Mouse (Mus musculus) kidney, postnatal 0 days (tissue): ENCODE measurements at regions not wholly inside any gene's neighbourhood (a gene's known extent, or its start where the extent isn't known, plus 50 kb on each side); places are given as distances from the start of the nearest gene placed in this dataset.
A peak's percentile ranks its signal among the peaks of the same experiment; 100 is the strongest.

Source experiments
- ATAC-seq: fragments of 200-750 bp; cut with Nextera tagmentation; replicated peaks from 2 replicates; pipeline ENCODE4 v1.8.0; 2017; ENCODE audit warnings: low read depth, moderate number of reproducible peaks, moderate TSS enrichment, moderate library complexity; ENCODE audit not compliant: low FRiP score
- DNase-seq: peaks from one replicate; pipeline ENCODE4 v3.0.0-alpha.2; 2016; ENCODE audit warnings: low spot score
- H3K27ac ChIP-seq: fragments of 300-500 bp; sonication (generic); 2 replicates; pipeline ENCODE4 v1.5.1; 2014; ENCODE audit warnings: mild to moderate bottlenecking
- H3K27me3 ChIP-seq: fragments of 300-500 bp; sonication (generic); 2 replicates; pipeline ENCODE4 v1.6.1; 2014; ENCODE audit warnings: low read length, mixed read lengths; ENCODE audit not compliant: insufficient read depth
- H3K36me3 ChIP-seq: fragments of 300-500 bp; sonication (generic); 2 replicates; pipeline ENCODE4 v1.6.1; 2014; ENCODE audit warnings: low read length, mixed read lengths; ENCODE audit not compliant: insufficient read depth
- H3K4me1 ChIP-seq: fragments of 300-500 bp; sonication (generic); replicated peaks from 2 replicates; pipeline ENCODE4 v1.6.1; 2014; ENCODE audit warnings: antibody characterized with exemption, low read length, mixed read lengths; ENCODE audit not compliant: insufficient read depth
- H3K4me2 ChIP-seq: fragments of 300-500 bp; sonication (generic); 2 replicates; pipeline ENCODE4 v1.6.1; 2014; ENCODE audit warnings: mild to moderate bottlenecking, low read length, moderate library complexity, mixed read lengths
- H3K4me3 ChIP-seq: fragments of 300-500 bp; sonication (generic); replicated peaks from 2 replicates; pipeline ENCODE4 v1.5.1; 2014; ENCODE audit warnings: low read depth, low read length
- H3K9ac ChIP-seq: fragments of 300-500 bp; sonication (generic); 2 replicates; pipeline ENCODE4 v1.6.1; 2014; ENCODE audit warnings: low read depth, low read length
- H3K9me3 ChIP-seq: fragments of 300-500 bp; sonication (generic); replicated peaks from 2 replicates; pipeline ENCODE4 v1.6.1; 2016; ENCODE audit warnings: low read length, inconsistent platforms, mixed read lengths
- CTCF ChIP-seq: IDR thresholded peaks from 2 replicates; pipeline ENCODE4 v1.5.1; 2016; ENCODE audit warnings: antibody characterized with exemption, low read depth, mild to moderate bottlenecking, moderate library complexity
- WGBS: fragments of 180-500 bp; shearing (Covaris S2); extraction: QIAGEN DNeasy Blood & Tissue Kit; methylation state at CpG from one replicate; pipeline ENCODE4 v1.1.7; 2014; 5-methylcytosine and 5-hydroxymethylcytosine counted together

GRCm38 (mm10) chr19:35890191-35890590 lies 167.1 kb downstream of the Htr7 start:
- Histone ChIP-seq H3K27me3 (no peaks in the 10 kb centered on the region), H3K36me3 (no peaks in the 10 kb centered on the region), H3K4me2 (no peak overlapping the region), H3K4me3 (no peak overlapping the region), H3K9me3 (no peaks in the 10 kb centered on the region), H3K9ac (no peak overlapping the region), H3K4me1 (no peaks in the 10 kb centered on the region), H3K27ac (no peak overlapping the region)
- no peak for TF ChIP-seq CTCF
- DNase-seq, result no peak
- ATAC-seq, result no peak
- 70% methylated on average over 4 of the region's 4 CpGs for WGBS

GRCm38 (mm10) chr19:35886270-35886669 lies 171.0 kb downstream of the Htr7 start:
- Histone ChIP-seq H3K4me3 (no peak overlapping the region), H3K4me2 (no peak overlapping the region), H3K9ac (no peak overlapping the region), H3K4me1 (no peaks in the 10 kb centered on the region), H3K27me3 (no peaks in the 10 kb centered on the region), H3K9me3 (no peaks in the 10 kb centered on the region), H3K36me3 (no peaks in the 10 kb centered on the region), H3K27ac (no peak overlapping the region)
- 82% methylated on average over 5 of the region's 5 CpGs for WGBS
- TF ChIP-seq CTCF, result no peak
- ATAC-seq, result no peak
- no peak for DNase-seq

- WGBS, result 89% methylated on average over 13 of the region's 13 CpGs
- no peak overlapping the region for H3K4me2 ChIP-seq
- no peaks in the 10 kb centered on the region for H3K27me3 ChIP-seq
- H3K36me3 ChIP-seq, result no peaks in the 10 kb centered on the region
- H3K9me3 ChIP-seq, result no peaks in the 10 kb centered on the region
- no peak overlapping the region for H3K9ac ChIP-seq
- TF ChIP-seq CTCF, result no peak
- H3K4me3 ChIP-seq, result no peak overlapping the region
- ATAC-seq (no peak), DNase-seq (no peak)
- H3K27ac ChIP-seq, result no peak overlapping the region
- no peaks in the 10 kb centered on the region for H3K4me1 ChIP-seq
These were observed 175.4 kb downstream of the Htr7 start for GRCm38 (mm10) chr19:35881810-35882485.

GRCm38 (mm10) chr19:35875464-35875863 lies 181.8 kb downstream of the Htr7 start:
- Histone ChIP-seq H3K4me1 (no peaks in the 10 kb centered on the region), H3K4me3 (no peak overlapping the region), H3K36me3 (no peaks in the 10 kb centered on the region), H3K4me2 (no peak overlapping the region), H3K27ac (no peak overlapping the region), H3K27me3 (no peaks in the 10 kb centered on the region), H3K9ac (no peak overlapping the region), H3K9me3 (no peaks in the 10 kb centered on the region)
- no peak for TF ChIP-seq CTCF
- DNase-seq (no peak), ATAC-seq (no peak)
- WGBS, result 54% methylated on average over 1 of the region's 1 CpGs

DNA sequence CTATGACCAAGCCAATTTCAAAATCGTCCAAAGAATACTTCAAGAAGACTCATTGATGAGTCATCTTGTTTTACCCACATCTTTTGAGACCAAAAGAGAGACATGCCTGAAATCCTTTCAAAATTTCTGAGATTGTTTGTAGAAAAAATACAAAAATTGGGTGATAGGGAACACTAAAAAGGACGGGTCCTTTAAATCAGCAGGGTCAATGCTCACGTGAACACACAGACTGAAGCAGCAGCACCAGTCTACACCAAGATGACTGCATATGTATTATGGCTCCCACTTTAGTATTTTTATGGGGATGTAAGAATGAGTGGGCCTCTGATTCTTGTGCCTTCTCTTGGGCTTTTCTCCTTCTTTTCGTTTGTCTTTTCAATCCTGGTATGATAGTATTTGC lies 186.6 kb downstream of the Htr7 start:
- ATAC-seq, result no peak
- Histone ChIP-seq H3K27me3 (no peaks in the 10 kb centered on the region), H3K9ac (no peak overlapping the region), H3K4me3 (no peak overlapping the region), H3K36me3 (no peaks in the 10 kb centered on the region), H3K9me3 (no peaks in the 10 kb centered on the region), H3K4me2 (no peak overlapping the region), H3K27ac (no peak overlapping the region), H3K4me1 (no peaks in the 10 kb centered on the region)
- DNase-seq, result no peak
- WGBS, result 77% methylated on average over 4 of the region's 4 CpGs
- no peak for TF ChIP-seq CTCF

DNA sequence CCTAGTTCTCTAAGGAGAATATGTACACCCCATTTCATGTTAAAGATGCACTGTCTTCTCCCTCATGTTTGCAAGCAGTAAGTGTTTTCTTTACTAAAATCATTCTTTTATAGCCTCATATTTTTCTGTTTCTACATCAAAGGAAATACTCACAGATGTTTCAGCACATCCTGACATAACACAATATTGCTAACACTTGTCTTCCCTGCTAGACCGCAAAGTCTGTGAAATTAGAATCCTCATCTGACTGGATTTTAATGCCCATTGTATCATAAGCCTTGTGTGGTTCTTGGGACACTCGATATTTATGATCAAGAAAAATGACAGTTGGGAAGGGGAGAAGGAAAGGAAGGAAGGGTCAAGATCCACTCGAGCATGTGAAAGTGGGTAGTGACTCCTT lies 188.8 kb downstream of the Htr7 start:
- no peak for ATAC-seq
- no peak overlapping the region for H3K4me3 ChIP-seq
- TF ChIP-seq CTCF, result no peak
- no peaks in the 10 kb centered on the region for H3K27me3 ChIP-seq
- H3K4me2 ChIP-seq, result no peak overlapping the region
- H3K4me1 ChIP-seq, result no peaks in the 10 kb centered on the region
- no peak overlapping the region for H3K27ac ChIP-seq
- H3K9me3 ChIP-seq, result no peaks in the 10 kb centered on the region
- no peak overlapping the region for H3K9ac ChIP-seq
- DNase-seq, result peak; percentile 2
- no peaks in the 10 kb centered on the region for H3K36me3 ChIP-seq
- 65% methylated on average over 3 of the region's 3 CpGs for WGBS

DNA sequence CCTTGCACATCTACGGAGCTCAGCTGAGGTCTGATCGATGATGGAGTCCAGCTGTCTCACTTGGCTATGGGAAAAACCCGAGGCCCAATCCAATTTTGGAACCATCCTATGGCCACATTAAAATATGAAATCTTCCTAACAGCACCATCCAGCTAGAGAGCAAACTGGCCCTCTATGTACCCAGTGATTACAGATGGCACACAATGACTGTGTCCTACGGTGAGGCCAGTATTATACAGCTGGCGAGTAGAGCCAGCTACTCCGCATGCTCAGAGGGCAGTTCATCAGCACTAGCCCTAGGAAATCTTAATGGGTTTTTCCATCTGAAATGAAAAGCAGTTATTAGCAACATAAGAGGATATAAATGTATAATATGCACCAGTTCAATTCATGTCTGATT lies 194.3 kb downstream of the Htr7 start:
- no peak for TF ChIP-seq CTCF
- Histone ChIP-seq H3K27ac (no peak overlapping the region), H3K9ac (no peak overlapping the region), H3K27me3 (no peaks in the 10 kb centered on the region), H3K4me2 (no peak overlapping the region), H3K4me3 (no peak overlapping the region), H3K36me3 (no peaks in the 10 kb centered on the region), H3K9me3 (no peaks in the 10 kb centered on the region), H3K4me1 (no peaks in the 10 kb centered on the region)
- 86% methylated on average over 6 of the region's 6 CpGs for WGBS
- DNase-seq (no peak), ATAC-seq (no peak)
